Mouse (Mus musculus): ENCODE data around the gene Pde12. TPM values are rescaled to one million over a fixed set of nuclear protein-coding genes. Genes with fewer than 3 reads are reported as not detected.
"Not testable (repeated sequence)": the region's sequence is repeated elsewhere in the genome, so short reads cannot be mapped to it uniquely, and the experiment has no call there.

Gene Pde12
- polyA plus RNA-seq (2014; fragmentation: Nextera tagmentation; extraction: Ambion mirVana), result 12.4 and 13.4 TPM in 2 replicates

DNA sequence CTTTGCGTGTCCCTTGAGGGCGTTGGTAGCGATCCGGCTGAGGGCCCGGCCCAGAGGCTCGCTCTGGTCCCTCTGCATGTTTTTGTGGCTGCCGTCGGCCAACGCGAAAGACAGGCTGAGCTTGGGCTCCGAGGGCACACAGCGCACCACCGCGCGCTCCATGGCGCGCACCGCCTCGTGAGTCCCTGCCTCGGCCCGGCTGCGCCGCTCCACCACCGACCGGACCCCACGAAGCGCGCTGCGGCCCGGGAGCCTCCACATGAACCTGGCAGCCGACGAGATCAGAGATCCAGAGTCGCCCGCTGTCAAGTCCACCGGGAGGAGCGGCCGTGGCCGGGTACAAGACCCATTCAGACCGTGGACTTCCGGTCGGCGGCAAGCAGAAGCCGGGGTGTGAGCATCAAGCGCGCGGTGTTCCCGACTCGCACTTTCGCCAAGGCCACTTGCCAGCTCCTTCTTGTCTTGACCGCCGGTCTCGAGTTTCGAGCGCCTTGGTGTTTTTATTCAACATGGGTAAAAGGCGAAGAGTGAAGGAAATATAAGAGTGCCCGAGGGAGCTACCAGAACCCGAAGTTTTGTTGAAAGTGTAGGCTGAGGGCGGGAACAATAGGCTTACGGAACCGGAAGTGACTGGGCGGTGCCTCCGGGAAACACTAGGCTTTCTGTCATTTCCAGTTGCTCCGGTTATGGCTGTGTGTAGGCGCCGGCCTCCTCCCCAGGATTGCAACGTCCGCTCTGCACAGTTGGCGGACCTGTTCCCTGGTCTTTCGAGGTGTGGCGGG is at the start of gene Pde12:
Gene Pde12, minus strand, starts transcription at position 592 of the 782 bp plus-strand sequence.
- H3K9me3 ChIP-seq (replicated peaks; ENCODE audit: control insufficient read depth, low read length), result no peaks in the 10 kb centered on the region
- no peaks in the 10 kb centered on the region for H3K27me3 ChIP-seq (ENCODE audit: control insufficient read depth, insufficient read depth, low read length)
- H3K27ac ChIP-seq (replicated peaks; ENCODE audit: low read depth, low read length), result peak within 1 kb of the TSS; percentile 80
- H3K4me3 ChIP-seq (ENCODE audit: low read depth, low read length), result peak within 1 kb of the TSS; percentile 85
- H3K4me2 ChIP-seq (ENCODE audit: low read depth, low read length), result peak within 1 kb of the TSS; percentile 94
- ATAC-seq (replicated peaks; ENCODE audit: insufficient number of reproducible peaks, low FRiP score, low TSS enrichment, low read depth) (peak; percentile 89), DNase-seq (ENCODE audit: low spot score) (peak; percentile 94)
- H3K36me3 ChIP-seq (replicated peaks; ENCODE audit: control insufficient read depth, insufficient read depth, low read depth, low read length), result peaks cover 3% of the 10 kb centered on the region; the same call in 1 of the 2 replicates
- no peaks in the 10 kb centered on the region for H3K4me1 ChIP-seq (ENCODE audit: control insufficient read depth, insufficient read depth, low read length)
- under 1% methylated on average over 70 of the region's 70 CpGs for WGBS
- H3K9ac ChIP-seq (replicated peaks; ENCODE audit: low read length), result peak within 1 kb of the TSS; percentile 81

DNA sequence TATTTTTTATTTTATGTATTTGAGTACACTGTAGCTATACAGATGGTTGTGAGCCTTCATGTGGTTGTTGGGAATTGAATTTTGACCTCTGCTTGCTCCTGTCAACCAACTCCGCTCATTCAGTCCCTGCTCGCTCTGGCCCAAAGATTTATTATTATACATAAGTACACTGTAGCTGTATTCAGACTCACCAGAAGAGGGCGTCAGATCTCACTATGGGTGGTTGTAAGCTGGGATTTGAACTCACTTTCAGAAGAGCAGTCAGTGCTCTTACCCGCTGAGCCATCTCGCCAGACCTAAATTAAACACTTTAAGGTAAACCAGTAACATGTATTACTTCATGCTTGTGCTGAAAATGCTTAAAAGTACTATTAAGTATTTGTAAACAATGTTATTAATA is 35.6 kb upstream of the Pde12 start:
- WGBS, result 86% methylated on average over 5 of the region's 5 CpGs
- DNase-seq (ENCODE audit: low spot score), result not testable (repeated sequence)

DNA sequence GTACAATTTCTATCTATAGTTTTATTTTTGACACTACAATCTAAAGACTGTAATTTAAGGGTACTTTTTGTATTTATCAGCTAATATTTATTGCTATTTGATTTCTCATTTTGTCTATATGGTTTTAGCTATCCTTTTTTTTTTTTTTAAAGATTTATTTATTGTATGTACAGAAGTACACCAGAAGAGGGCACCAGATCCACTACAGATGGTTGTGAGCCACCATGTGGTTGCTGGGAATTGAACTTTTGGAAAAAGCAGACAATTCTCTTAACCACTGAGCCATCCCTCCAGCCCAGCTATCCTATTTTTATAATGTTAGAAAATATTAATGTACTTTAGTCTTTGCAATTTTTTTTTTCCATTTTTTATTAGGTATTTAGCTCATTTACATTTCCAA is 28.2 kb upstream of the Pde12 start:
- Histone ChIP-seq H3K4me2 (ENCODE audit: low read depth, low read length) (no peak overlapping the region), H3K27me3 (ENCODE audit: control insufficient read depth, insufficient read depth, low read length) (no peaks in the 10 kb centered on the region), H3K27ac (replicated peaks; ENCODE audit: low read depth, low read length) (no peak overlapping the region), H3K36me3 (replicated peaks; ENCODE audit: control insufficient read depth, insufficient read depth, low read depth, low read length) (no peaks in the 10 kb centered on the region), H3K4me3 (ENCODE audit: low read depth, low read length) (no peak overlapping the region), H3K9ac (replicated peaks; ENCODE audit: low read length) (no peak overlapping the region), H3K9me3 (replicated peaks; ENCODE audit: control insufficient read depth, low read length) (no peaks in the 10 kb centered on the region), H3K4me1 (ENCODE audit: control insufficient read depth, insufficient read depth, low read length) (no peaks in the 10 kb centered on the region)
- ATAC-seq (replicated peaks; ENCODE audit: insufficient number of reproducible peaks, low FRiP score, low TSS enrichment, low read depth), result no peak
- peak; percentile 43 for DNase-seq (ENCODE audit: low spot score)

More for the DNA sequence above, 35.6 kb upstream of the Pde12 start:
- ATAC-seq (replicated peaks; ENCODE audit: insufficient number of reproducible peaks, low FRiP score, low TSS enrichment, low read depth); H3K9ac ChIP-seq (replicated peaks; ENCODE audit: low read length); H3K36me3 ChIP-seq (replicated peaks; ENCODE audit: control insufficient read depth, insufficient read depth, low read depth, low read length); H3K4me2 ChIP-seq (ENCODE audit: low read depth, low read length); H3K27ac ChIP-seq (replicated peaks; ENCODE audit: low read depth, low read length); H3K27me3 ChIP-seq (ENCODE audit: control insufficient read depth, insufficient read depth, low read length); H3K4me1 ChIP-seq (ENCODE audit: control insufficient read depth, insufficient read depth, low read length); H3K4me3 ChIP-seq (ENCODE audit: low read depth, low read length); H3K9me3 ChIP-seq (replicated peaks; ENCODE audit: control insufficient read depth, low read length): not testable (repeated sequence)

DNA sequence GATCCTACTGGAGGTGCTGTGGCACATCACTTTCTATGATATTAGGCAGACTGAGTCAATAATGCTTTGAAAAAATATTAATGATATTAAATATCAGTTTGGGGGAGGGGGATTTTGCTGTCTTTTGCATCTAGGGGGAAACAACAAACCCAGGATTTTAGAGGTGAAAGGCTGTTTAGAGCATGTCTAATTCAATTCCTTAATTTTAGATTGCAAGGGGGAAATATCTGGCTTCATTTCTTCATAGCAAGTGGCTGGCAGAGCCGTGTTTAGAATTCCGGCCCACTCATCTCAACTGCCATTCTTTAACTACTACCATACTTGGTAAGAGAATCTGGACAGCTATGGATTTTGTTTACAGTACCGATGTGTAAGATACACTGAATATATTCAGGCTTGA is 23.3 kb upstream of the Pde12 start, which contains the start of gene Dnah12:
Gene Dnah12, plus strand, starts transcription at position 301 of the 400 bp plus-strand sequence.
- H3K4me2 ChIP-seq (ENCODE audit: low read depth, low read length), result no peak within 1 kb of the TSS
- H3K4me1 ChIP-seq (ENCODE audit: control insufficient read depth, insufficient read depth, low read length), result no peaks in the 10 kb centered on the region
- no peak within 1 kb of the TSS for H3K4me3 ChIP-seq (ENCODE audit: low read depth, low read length)
- H3K9me3 ChIP-seq (replicated peaks; ENCODE audit: control insufficient read depth, low read length), result no peaks in the 10 kb centered on the region
- ATAC-seq (replicated peaks; ENCODE audit: insufficient number of reproducible peaks, low FRiP score, low TSS enrichment, low read depth), result no peak
- H3K27me3 ChIP-seq (ENCODE audit: control insufficient read depth, insufficient read depth, low read length), result no peaks in the 10 kb centered on the region
- DNase-seq (ENCODE audit: low spot score), result no peak
- H3K9ac ChIP-seq (replicated peaks; ENCODE audit: low read length), result no peak within 1 kb of the TSS
- no peak within 1 kb of the TSS for H3K27ac ChIP-seq (replicated peaks; ENCODE audit: low read depth, low read length)
- H3K36me3 ChIP-seq (replicated peaks; ENCODE audit: control insufficient read depth, insufficient read depth, low read depth, low read length), result no peaks in the 10 kb centered on the region
- WGBS, result 90% methylated on average over 3 of the region's 3 CpGs

DNA sequence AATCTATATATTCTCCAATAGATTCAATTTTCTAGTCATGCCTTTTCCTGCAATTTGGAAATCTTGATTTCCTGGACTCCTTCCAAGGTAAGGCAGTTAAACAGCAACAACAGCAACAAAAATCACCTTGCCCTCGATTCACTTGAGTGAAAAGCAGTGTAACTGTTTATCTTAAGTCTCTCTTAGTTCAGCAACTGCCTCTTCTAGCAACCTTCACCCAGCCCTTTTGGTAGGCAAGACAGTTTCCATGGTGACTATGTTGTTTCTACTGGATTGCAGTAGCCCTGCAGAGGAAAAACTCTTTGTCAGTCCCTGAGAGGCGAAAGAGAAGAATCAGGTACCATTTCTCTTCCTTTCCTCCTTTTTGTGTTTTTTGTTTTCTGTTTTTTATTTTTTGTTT is 21.7 kb upstream of the Pde12 start:
- H3K9me3 ChIP-seq (replicated peaks; ENCODE audit: control insufficient read depth, low read length), result no peaks in the 10 kb centered on the region
- H3K4me1 ChIP-seq (ENCODE audit: control insufficient read depth, insufficient read depth, low read length), result no peaks in the 10 kb centered on the region
- no peak overlapping the region for H3K9ac ChIP-seq (replicated peaks; ENCODE audit: low read length)
- H3K4me3 ChIP-seq (ENCODE audit: low read depth, low read length), result no peak overlapping the region
- 78% methylated on average over 2 of the region's 2 CpGs for WGBS
- H3K27ac ChIP-seq (replicated peaks; ENCODE audit: low read depth, low read length), result no peak overlapping the region
- no peaks in the 10 kb centered on the region for H3K36me3 ChIP-seq (replicated peaks; ENCODE audit: control insufficient read depth, insufficient read depth, low read depth, low read length)
- H3K27me3 ChIP-seq (ENCODE audit: control insufficient read depth, insufficient read depth, low read length), result no peaks in the 10 kb centered on the region
- DNase-seq (ENCODE audit: low spot score) (no peak), ATAC-seq (replicated peaks; ENCODE audit: insufficient number of reproducible peaks, low FRiP score, low TSS enrichment, low read depth) (no peak)
- no peak overlapping the region for H3K4me2 ChIP-seq (ENCODE audit: low read depth, low read length)

DNA sequence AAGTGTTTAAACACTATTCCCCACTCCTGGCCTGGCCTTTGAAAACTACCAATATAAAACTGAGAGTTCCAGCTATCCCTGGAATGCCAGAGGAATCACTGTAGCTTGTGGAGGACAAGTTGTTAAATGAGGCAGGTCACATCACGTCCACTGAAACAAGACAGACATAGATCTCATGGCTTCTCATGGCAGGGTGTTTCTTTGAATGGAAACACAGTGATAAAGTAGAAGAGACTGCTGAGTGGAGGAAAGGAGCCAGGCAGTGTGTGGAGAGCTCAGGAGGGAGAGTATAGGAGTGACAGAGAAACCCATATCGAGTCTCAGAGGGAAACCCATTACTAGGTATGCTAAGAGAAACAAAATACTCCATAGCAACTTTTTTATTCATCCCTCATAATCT is 21.0 kb upstream of the Pde12 start:
- H3K9me3 ChIP-seq (replicated peaks; ENCODE audit: control insufficient read depth, low read length), result no peaks in the 10 kb centered on the region
- DNase-seq (ENCODE audit: low spot score), result no peak
- WGBS, result 64% methylated on average over 2 of the region's 2 CpGs

DNA sequence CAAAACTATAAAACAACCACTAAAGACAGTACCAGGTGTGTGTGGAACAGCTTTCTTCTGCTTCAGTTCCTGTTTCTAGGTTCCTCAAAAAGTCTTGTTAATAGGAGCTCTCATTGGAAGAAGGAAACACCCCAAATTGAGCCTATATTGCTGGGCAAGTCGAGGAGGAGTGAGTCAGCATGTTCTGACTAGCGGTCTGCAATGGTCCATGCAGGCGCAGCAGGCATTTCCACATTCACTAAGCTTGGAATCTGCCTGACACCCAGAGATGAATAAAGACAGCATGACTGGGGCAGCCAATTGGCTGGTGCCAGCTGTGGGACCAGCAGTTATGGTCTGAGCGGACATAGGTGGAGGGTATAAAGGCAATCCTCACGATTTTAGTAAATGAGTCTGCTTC is 6.1 kb upstream of the Pde12 start:
- ATAC-seq (replicated peaks; ENCODE audit: insufficient number of reproducible peaks, low FRiP score, low TSS enrichment, low read depth) (no peak), DNase-seq (ENCODE audit: low spot score) (no peak)
- Histone ChIP-seq H3K36me3 (replicated peaks; ENCODE audit: control insufficient read depth, insufficient read depth, low read depth, low read length) (no peaks in the 10 kb centered on the region), H3K9me3 (replicated peaks; ENCODE audit: control insufficient read depth, low read length) (no peaks in the 10 kb centered on the region), H3K27ac (replicated peaks; ENCODE audit: low read depth, low read length) (no peak overlapping the region), H3K4me1 (ENCODE audit: control insufficient read depth, insufficient read depth, low read length) (no peaks in the 10 kb centered on the region), H3K4me2 (ENCODE audit: low read depth, low read length) (no peak overlapping the region), H3K9ac (replicated peaks; ENCODE audit: low read length) (no peak overlapping the region), H3K27me3 (ENCODE audit: control insufficient read depth, insufficient read depth, low read length) (no peaks in the 10 kb centered on the region), H3K4me3 (ENCODE audit: low read depth, low read length) (no peak overlapping the region)
- 78% methylated on average over 5 of the region's 5 CpGs for WGBS

More for the DNA sequence above, 21.0 kb upstream of the Pde12 start:
- H3K4me1 ChIP-seq (ENCODE audit: control insufficient read depth, insufficient read depth, low read length), result no peaks in the 10 kb centered on the region
- no peaks in the 10 kb centered on the region for H3K27me3 ChIP-seq (ENCODE audit: control insufficient read depth, insufficient read depth, low read length)
- H3K36me3 ChIP-seq (replicated peaks; ENCODE audit: control insufficient read depth, insufficient read depth, low read depth, low read length), result no peaks in the 10 kb centered on the region
- H3K27ac ChIP-seq (replicated peaks; ENCODE audit: low read depth, low read length), result no peak overlapping the region
- no peak overlapping the region for H3K4me2 ChIP-seq (ENCODE audit: low read depth, low read length)
- ATAC-seq (replicated peaks; ENCODE audit: insufficient number of reproducible peaks, low FRiP score, low TSS enrichment, low read depth), result no peak
- no peak overlapping the region for H3K9ac ChIP-seq (replicated peaks; ENCODE audit: low read length)
- no peak overlapping the region for H3K4me3 ChIP-seq (ENCODE audit: low read depth, low read length)

DNA sequence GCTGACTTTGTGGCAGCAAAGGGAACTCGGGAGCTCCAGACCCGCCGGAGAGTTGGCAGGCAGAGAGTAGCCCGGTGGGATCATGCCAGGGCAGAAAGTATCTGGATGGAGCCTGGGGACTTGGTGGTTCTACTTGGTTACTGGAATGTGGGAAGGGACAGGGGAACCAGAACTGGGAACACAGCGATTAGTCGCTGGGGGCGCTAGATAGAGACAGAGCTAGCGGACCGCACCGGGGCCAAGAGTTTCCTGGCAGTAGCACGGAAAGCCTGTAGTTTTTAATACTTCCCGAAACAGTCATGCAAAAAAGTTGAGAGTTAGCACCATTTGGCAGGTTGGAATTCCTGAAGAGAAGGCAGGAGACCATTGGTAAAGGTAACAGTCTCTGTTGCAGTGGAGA is 5.7 kb upstream of the Pde12 start:
- DNase-seq (ENCODE audit: low spot score) (peak; percentile 51), ATAC-seq (replicated peaks; ENCODE audit: insufficient number of reproducible peaks, low FRiP score, low TSS enrichment, low read depth) (no peak)
- H3K36me3 ChIP-seq (replicated peaks; ENCODE audit: control insufficient read depth, insufficient read depth, low read depth, low read length), result no peaks in the 10 kb centered on the region
- 19% methylated on average over 12 of the region's 12 CpGs for WGBS
- H3K4me1 ChIP-seq (ENCODE audit: control insufficient read depth, insufficient read depth, low read length), result no peaks in the 10 kb centered on the region
- H3K4me2 ChIP-seq (ENCODE audit: low read depth, low read length), result no peak overlapping the region
- no peak overlapping the region for H3K9ac ChIP-seq (replicated peaks; ENCODE audit: low read length)
- H3K4me3 ChIP-seq (ENCODE audit: low read depth, low read length), result no peak overlapping the region
- H3K9me3 ChIP-seq (replicated peaks; ENCODE audit: control insufficient read depth, low read length), result no peaks in the 10 kb centered on the region
- no peak overlapping the region for H3K27ac ChIP-seq (replicated peaks; ENCODE audit: low read depth, low read length)
- H3K27me3 ChIP-seq (ENCODE audit: control insufficient read depth, insufficient read depth, low read length), result no peaks in the 10 kb centered on the region
